Mouse (Mus musculus): ENCODE measurements around the gene Vax1. TPM values are rescaled to one million over a fixed set of nuclear protein-coding genes. Genes with fewer than 3 reads are reported as not detected.

The Vax1 gene
- polyA plus RNA-seq, 1 experiment from 2014 or later: not detected

DNA sequence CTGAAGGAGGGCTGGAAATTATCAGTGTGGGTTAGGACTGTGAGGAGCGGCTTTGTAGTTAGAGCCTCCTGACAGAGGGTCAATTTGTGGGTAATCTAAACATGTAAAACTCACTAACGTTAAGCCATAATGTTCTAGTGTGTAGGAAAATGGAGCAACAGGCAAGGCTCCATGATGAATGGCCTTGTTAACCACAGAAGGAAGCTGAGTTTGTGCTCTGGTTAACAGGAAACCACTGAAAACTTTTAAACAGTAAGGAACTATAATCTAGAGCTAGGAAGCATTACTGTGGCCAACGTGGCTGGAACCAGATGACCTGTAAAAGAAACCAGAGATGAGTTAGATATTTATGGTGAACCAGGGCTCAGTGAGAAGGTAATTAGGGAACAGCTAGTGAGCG lies 13.2 kb downstream of the Vax1 start:
- H3K4me1 ChIP-seq (ENCODE audit: control insufficient read depth in 2 of 2, insufficient read depth in 2 of 2, low read length in 2 of 2): no peaks in the 10 kb centered on the region
- no peak overlapping the region for H3K27ac ChIP-seq (replicated peaks in 1 of 2; ENCODE audit: control insufficient read depth in 1 of 2, insufficient read depth in 1 of 2, low read depth in 2 of 2, low read length in 2 of 2)
- ATAC-seq (ENCODE audit: insufficient number of reproducible peaks, insufficient read depth, low FRiP score, low read depth): no peak
- peaks cover 23% of the 10 kb centered on the region for H3K27me3 ChIP-seq (ENCODE audit: control insufficient read depth, insufficient read depth, low read length)
- H3K36me3 ChIP-seq (ENCODE audit: control insufficient read depth, insufficient read depth, low read length): no peaks in the 10 kb centered on the region
- H3K9ac ChIP-seq (ENCODE audit: low read length): no peak overlapping the region
- no peak overlapping the region for H3K4me3 ChIP-seq (ENCODE audit: control insufficient read depth in 1 of 2, insufficient read depth in 1 of 2, low read depth in 1 of 2, low read length in 2 of 2)
- WGBS: 56% methylated on average over 4 of the region's 4 CpGs
- H3K4me2 ChIP-seq (ENCODE audit: low read length): no peak overlapping the region
- no peaks in the 10 kb centered on the region for H3K9me3 ChIP-seq (ENCODE audit: control insufficient read depth, low read length)

DNA sequence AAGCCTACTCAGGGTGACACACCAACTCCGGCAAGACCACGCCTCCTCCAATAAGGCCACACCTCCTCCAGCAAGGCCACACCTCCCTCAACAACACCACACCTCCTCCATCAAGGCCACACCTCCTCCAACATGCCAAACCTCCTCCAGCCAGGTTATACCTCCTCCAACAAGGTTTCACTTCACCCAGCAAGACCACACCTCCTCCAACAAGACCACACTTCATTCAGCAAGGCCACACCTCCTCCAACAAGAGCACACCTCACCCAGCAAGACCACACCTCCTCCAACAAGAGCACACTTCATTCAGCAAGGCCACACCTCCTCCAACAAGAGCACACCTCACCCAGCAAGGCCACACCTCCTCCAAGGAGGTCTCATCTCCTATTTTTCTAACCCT lies 15.7 kb downstream of the Vax1 start:
- WGBS: 85% methylated on average over 2 of the region's 2 CpGs
- H3K4me2 ChIP-seq (ENCODE audit: low read length): no peak overlapping the region
- H3K36me3 ChIP-seq (ENCODE audit: control insufficient read depth, insufficient read depth, low read length): no peaks in the 10 kb centered on the region
- no peak overlapping the region for H3K4me3 ChIP-seq (ENCODE audit: control insufficient read depth in 1 of 2, insufficient read depth in 1 of 2, low read depth in 1 of 2, low read length in 2 of 2)
- H3K9ac ChIP-seq (ENCODE audit: low read length): no peak overlapping the region
- no peaks in the 10 kb centered on the region for H3K4me1 ChIP-seq (ENCODE audit: control insufficient read depth in 2 of 2, insufficient read depth in 2 of 2, low read length in 2 of 2)
- no peak overlapping the region for H3K27ac ChIP-seq (replicated peaks in 1 of 2; ENCODE audit: control insufficient read depth in 1 of 2, insufficient read depth in 1 of 2, low read depth in 2 of 2, low read length in 2 of 2)
- no peak for ATAC-seq (ENCODE audit: insufficient number of reproducible peaks, insufficient read depth, low FRiP score, low read depth)
- peaks cover 2% of the 10 kb centered on the region for H3K27me3 ChIP-seq (ENCODE audit: control insufficient read depth, insufficient read depth, low read length)
- no peaks in the 10 kb centered on the region for H3K9me3 ChIP-seq (ENCODE audit: control insufficient read depth, low read length)

DNA sequence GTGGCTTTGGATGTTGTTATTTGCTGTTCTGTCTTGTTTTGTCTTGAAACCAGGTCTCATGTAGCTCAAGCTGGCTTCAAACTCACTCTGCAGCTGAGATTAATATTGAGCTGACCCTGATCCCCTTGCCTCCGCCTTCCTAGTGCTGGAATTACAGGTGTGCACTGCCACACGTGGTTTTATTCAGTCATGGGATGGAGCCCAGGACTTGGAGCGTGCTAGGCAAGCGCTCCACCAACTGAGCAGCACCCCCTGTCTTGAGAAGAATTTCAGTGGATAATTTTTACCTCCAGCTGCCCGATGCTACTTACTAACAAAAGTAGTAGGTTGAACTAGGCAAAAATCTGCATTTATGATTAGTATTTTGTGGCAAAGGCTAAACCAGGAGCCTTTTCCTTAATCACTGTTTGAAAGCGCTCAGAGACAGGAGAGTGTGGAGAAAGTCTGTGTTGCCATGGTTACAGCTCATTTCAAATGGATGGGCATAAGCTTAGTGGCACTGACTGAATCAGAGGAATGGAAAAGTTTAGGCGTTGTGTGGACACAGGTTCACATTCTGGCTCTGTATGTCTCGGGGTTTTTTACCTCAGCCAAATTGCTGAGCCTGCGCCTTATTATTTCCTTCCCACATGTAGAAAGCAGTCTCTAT lies 24.2 kb downstream of the Vax1 start:
- H3K4me3 ChIP-seq (ENCODE audit: control insufficient read depth in 1 of 2, insufficient read depth in 1 of 2, low read depth in 1 of 2, low read length in 2 of 2): no peak overlapping the region
- H3K4me2 ChIP-seq (ENCODE audit: low read length): no peak overlapping the region
- no peaks in the 10 kb centered on the region for H3K27me3 ChIP-seq (ENCODE audit: control insufficient read depth, insufficient read depth, low read length)
- 63% methylated on average over 9 of the region's 9 CpGs for WGBS
- H3K27ac ChIP-seq (replicated peaks in 1 of 2; ENCODE audit: control insufficient read depth in 1 of 2, insufficient read depth in 1 of 2, low read depth in 2 of 2, low read length in 2 of 2): no peak overlapping the region
- no peaks in the 10 kb centered on the region for H3K9me3 ChIP-seq (ENCODE audit: control insufficient read depth, low read length)
- no peaks in the 10 kb centered on the region for H3K36me3 ChIP-seq (ENCODE audit: control insufficient read depth, insufficient read depth, low read length)
- ATAC-seq (ENCODE audit: insufficient number of reproducible peaks, insufficient read depth, low FRiP score, low read depth): no peak
- H3K9ac ChIP-seq (ENCODE audit: low read length): no peak overlapping the region
- H3K4me1 ChIP-seq (ENCODE audit: control insufficient read depth in 2 of 2, insufficient read depth in 2 of 2, low read length in 2 of 2): no peaks in the 10 kb centered on the region

- Histone ChIP-seq H3K27me3 (ENCODE audit: control insufficient read depth, insufficient read depth, low read length) (no peaks in the 10 kb centered on the region), H3K4me2 (ENCODE audit: low read length) (no peak overlapping the region), H3K4me1 (ENCODE audit: control insufficient read depth in 2 of 2, insufficient read depth in 2 of 2, low read length in 2 of 2) (no peaks in the 10 kb centered on the region), H3K27ac (replicated peaks in 1 of 2; ENCODE audit: control insufficient read depth in 1 of 2, insufficient read depth in 1 of 2, low read depth in 2 of 2, low read length in 2 of 2) (no peak overlapping the region), H3K9ac (ENCODE audit: low read length) (no peak overlapping the region), H3K36me3 (ENCODE audit: control insufficient read depth, insufficient read depth, low read length) (no peaks in the 10 kb centered on the region), H3K4me3 (ENCODE audit: control insufficient read depth in 1 of 2, insufficient read depth in 1 of 2, low read depth in 1 of 2, low read length in 2 of 2) (no peak overlapping the region), H3K9me3 (ENCODE audit: control insufficient read depth, low read length) (no peaks in the 10 kb centered on the region)
- no peak for ATAC-seq (ENCODE audit: insufficient number of reproducible peaks, insufficient read depth, low FRiP score, low read depth)
- WGBS: 70% methylated on average over 6 of the region's 6 CpGs
Observed at GRCm38 (mm10) chr19:59145064-59145463, 24.8 kb downstream of the Vax1 start.

DNA sequence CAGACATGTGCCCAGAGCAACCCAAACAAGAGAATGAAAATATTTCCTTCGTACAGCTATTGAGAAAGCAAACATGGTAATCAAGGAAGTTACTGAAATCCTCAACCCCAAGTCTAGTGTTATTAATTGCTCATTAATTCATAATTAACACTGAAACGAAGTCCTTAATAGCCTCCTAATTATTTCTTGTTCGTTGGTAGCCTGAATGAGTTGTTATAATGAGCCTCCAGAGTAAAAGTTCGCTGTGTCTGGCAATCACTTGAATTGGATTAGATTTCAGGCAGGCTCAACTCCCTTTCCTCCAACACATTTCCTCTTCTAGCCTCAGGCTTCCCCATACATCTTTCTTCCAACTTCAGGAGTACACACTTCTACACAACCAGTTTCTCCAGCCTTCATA lies 27.6 kb downstream of the Vax1 start:
- H3K27me3 ChIP-seq (ENCODE audit: control insufficient read depth, insufficient read depth, low read length): no peaks in the 10 kb centered on the region
- H3K4me3 ChIP-seq (ENCODE audit: control insufficient read depth in 1 of 2, insufficient read depth in 1 of 2, low read depth in 1 of 2, low read length in 2 of 2): no peak overlapping the region
- no peak overlapping the region for H3K9ac ChIP-seq (ENCODE audit: low read length)
- no peak overlapping the region for H3K27ac ChIP-seq (replicated peaks in 1 of 2; ENCODE audit: control insufficient read depth in 1 of 2, insufficient read depth in 1 of 2, low read depth in 2 of 2, low read length in 2 of 2)
- no peak overlapping the region for H3K4me2 ChIP-seq (ENCODE audit: low read length)
- H3K36me3 ChIP-seq (ENCODE audit: control insufficient read depth, insufficient read depth, low read length): no peaks in the 10 kb centered on the region
- H3K9me3 ChIP-seq (ENCODE audit: control insufficient read depth, low read length): no peaks in the 10 kb centered on the region
- no peaks in the 10 kb centered on the region for H3K4me1 ChIP-seq (ENCODE audit: control insufficient read depth in 2 of 2, insufficient read depth in 2 of 2, low read length in 2 of 2)
- 57% methylated on average over 4 of the region's 4 CpGs for WGBS
- ATAC-seq (ENCODE audit: insufficient number of reproducible peaks, insufficient read depth, low FRiP score, low read depth): no peak

DNA sequence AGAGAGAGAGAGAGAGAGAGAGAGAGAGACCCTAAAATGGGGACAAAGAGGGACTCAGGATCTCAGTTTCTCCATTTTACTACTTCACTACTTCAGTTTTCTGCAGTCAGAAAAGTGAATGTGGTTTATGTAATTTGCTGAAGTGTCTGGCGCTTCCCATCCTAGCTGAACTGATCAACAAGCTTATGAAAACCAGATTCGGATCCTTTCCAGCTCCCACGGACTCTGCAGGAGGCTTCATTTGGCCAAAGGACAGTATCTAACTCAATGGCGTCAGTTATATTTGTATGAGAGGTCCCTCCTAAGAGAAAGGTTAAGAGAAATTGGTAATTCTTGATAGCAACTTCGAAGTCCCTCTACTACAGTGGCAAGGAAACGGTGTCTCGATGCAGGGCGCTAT lies 34.5 kb downstream of the Vax1 start:
- no peak overlapping the region for H3K4me3 ChIP-seq (ENCODE audit: control insufficient read depth in 1 of 2, insufficient read depth in 1 of 2, low read depth in 1 of 2, low read length in 2 of 2)
- no peaks in the 10 kb centered on the region for H3K4me1 ChIP-seq (ENCODE audit: control insufficient read depth in 2 of 2, insufficient read depth in 2 of 2, low read length in 2 of 2)
- 71% methylated on average over 8 of the region's 8 CpGs for WGBS
- H3K27ac ChIP-seq (replicated peaks in 1 of 2; ENCODE audit: control insufficient read depth in 1 of 2, insufficient read depth in 1 of 2, low read depth in 2 of 2, low read length in 2 of 2): no peak overlapping the region
- H3K9ac ChIP-seq (ENCODE audit: low read length): no peak overlapping the region
- no peaks in the 10 kb centered on the region for H3K9me3 ChIP-seq (ENCODE audit: control insufficient read depth, low read length)
- 0 out of 2 replicates have a peak, but pooled peaks cover 3% of the 10 kb centered on the region for H3K27me3 ChIP-seq (ENCODE audit: control insufficient read depth, insufficient read depth, low read length)
- no peak overlapping the region for H3K4me2 ChIP-seq (ENCODE audit: low read length)
- H3K36me3 ChIP-seq (ENCODE audit: control insufficient read depth, insufficient read depth, low read length): no peaks in the 10 kb centered on the region
- ATAC-seq (ENCODE audit: insufficient number of reproducible peaks, insufficient read depth, low FRiP score, low read depth): no peak

DNA sequence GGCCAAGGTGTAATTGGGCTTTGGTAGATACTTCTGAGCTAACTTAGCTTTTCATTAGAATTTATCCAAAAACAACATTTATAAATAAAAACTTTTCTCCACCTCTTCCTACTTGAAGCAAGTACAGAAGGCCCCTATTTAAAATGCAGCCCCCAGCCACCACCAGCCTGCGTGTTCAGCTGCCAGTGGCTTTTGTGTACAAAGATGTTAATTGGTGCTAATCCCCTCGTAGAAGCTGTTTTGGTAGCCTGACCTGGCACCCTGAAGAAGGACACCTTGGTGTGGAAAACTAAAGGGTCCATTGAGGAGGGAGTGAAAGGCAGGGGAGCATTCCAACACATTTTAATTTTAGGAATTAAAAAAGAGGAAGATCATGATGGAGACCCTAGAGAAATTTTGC lies 34.9 kb downstream of the Vax1 start:
- Histone ChIP-seq H3K27me3 (ENCODE audit: control insufficient read depth, insufficient read depth, low read length) (0 out of 2 replicates have a peak, but pooled peaks cover 3% of the 10 kb centered on the region), H3K36me3 (ENCODE audit: control insufficient read depth, insufficient read depth, low read length) (no peaks in the 10 kb centered on the region), H3K9me3 (ENCODE audit: control insufficient read depth, low read length) (no peaks in the 10 kb centered on the region), H3K4me2 (ENCODE audit: low read length) (no peak overlapping the region), H3K4me3 (ENCODE audit: control insufficient read depth in 1 of 2, insufficient read depth in 1 of 2, low read depth in 1 of 2, low read length in 2 of 2) (no peak overlapping the region), H3K27ac (replicated peaks in 1 of 2; ENCODE audit: control insufficient read depth in 1 of 2, insufficient read depth in 1 of 2, low read depth in 2 of 2, low read length in 2 of 2) (no peak overlapping the region), H3K9ac (ENCODE audit: low read length) (no peak overlapping the region), H3K4me1 (ENCODE audit: control insufficient read depth in 2 of 2, insufficient read depth in 2 of 2, low read length in 2 of 2) (no peaks in the 10 kb centered on the region)
- ATAC-seq (ENCODE audit: insufficient number of reproducible peaks, insufficient read depth, low FRiP score, low read depth): no peak
- WGBS: 43% methylated on average over 2 of the region's 2 CpGs

- Histone ChIP-seq H3K4me3 (ENCODE audit: control insufficient read depth in 1 of 2, insufficient read depth in 1 of 2, low read depth in 1 of 2, low read length in 2 of 2) (no peak overlapping the region), H3K9me3 (ENCODE audit: control insufficient read depth, low read length) (no peaks in the 10 kb centered on the region), H3K27ac (replicated peaks in 1 of 2; ENCODE audit: control insufficient read depth in 1 of 2, insufficient read depth in 1 of 2, low read depth in 2 of 2, low read length in 2 of 2) (no peak overlapping the region), H3K9ac (ENCODE audit: low read length) (no peak overlapping the region), H3K4me2 (ENCODE audit: low read length) (no peak overlapping the region), H3K27me3 (ENCODE audit: control insufficient read depth, insufficient read depth, low read length) (0 out of 2 replicates have a peak, but pooled peaks cover 3% of the 10 kb centered on the region), H3K36me3 (ENCODE audit: control insufficient read depth, insufficient read depth, low read length) (no peaks in the 10 kb centered on the region), H3K4me1 (ENCODE audit: control insufficient read depth in 2 of 2, insufficient read depth in 2 of 2, low read length in 2 of 2) (no peaks in the 10 kb centered on the region)
- no peak for ATAC-seq (ENCODE audit: insufficient number of reproducible peaks, insufficient read depth, low FRiP score, low read depth)
- 77% methylated on average over 11 of the region's 11 CpGs for WGBS
Observed at GRCm38 (mm10) chr19:59133202-59133601, 36.7 kb downstream of the Vax1 start.
